Mouse (Mus musculus) ES-Bruce4 (cell line): Measurements from ENCODE around the gene Eif4e1b.

ENCODE experiments used
- CTCF ChIP-seq: IDR thresholded peaks from one replicate; pipeline ENCODE4 v1.8.1; 2011; ENCODE audit warnings: low read depth, low read length
- POLR2A ChIP-seq: IDR thresholded peaks from one replicate; pipeline ENCODE4 v1.8.1; 2011; ENCODE audit warnings: low read length; ENCODE audit not compliant: insufficient read depth

- TF ChIP-seq CTCF (no peak), POLR2A (no peak)
Observed at GRCm38 (mm10) chr13:54746896-54747295, 36.9 kb upstream of the Eif4e1b start.
